Mouse (Mus musculus) spleen, embryonic (tissue): ENCODE results near the gene Ppp1r12b.

ENCODE experiments used
- CTCF ChIA-PET: fragments of 350-600 bp; sonication (Branson Sonifier 250); formaldehyde crosslinking; loops from one replicate; lab custom pipeline; 2022; lab: Charles Lee

The Ppp1r12b gene

DNA sequence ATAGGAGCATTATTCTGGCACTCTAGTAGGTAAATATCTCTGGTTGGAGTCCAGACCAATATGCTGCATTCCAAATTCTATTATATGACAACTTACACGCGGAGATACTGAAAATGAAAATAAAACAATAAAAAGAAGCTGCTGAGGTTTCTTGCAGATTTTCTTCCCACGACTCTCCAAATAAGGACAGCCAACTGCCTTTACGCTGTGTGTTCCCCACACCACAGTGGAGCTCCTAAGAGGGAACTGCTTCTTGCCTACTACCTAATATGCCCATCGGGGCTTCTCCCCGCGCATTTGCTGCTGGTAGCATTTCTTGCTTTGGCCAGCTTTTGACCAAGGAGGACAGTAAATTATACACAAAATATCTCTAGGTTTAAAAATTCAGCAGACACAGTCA, 154.0 kb downstream of the Ppp1r12b start:
- CTCF ChIA-PET, result interaction anchor here (0.5 kb wide), 1 partner anchor 651 kb away, joined by 4 read pairs; no protein-coding TSS in a partner anchor

DNA sequence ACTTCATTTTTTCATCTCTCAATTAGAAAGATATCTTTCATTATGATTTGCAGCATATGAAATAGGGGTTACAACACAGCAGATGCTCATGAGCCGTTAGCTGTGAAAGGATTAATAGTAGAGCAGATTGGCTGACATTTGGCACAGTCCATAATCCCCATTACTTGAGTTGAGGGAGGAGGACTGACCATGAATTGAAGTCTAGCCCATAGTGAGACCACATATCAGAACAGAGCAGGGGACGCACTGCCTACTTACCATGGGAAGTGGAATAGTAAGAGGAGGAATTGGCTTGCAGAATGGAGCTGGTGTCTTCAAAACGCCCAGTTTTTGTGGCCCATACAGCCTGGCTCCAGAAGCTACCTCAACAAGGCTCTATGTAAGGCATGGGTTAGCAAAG, 159.2 kb downstream of the Ppp1r12b start:
- CTCF ChIA-PET, result no interaction called here

DNA sequence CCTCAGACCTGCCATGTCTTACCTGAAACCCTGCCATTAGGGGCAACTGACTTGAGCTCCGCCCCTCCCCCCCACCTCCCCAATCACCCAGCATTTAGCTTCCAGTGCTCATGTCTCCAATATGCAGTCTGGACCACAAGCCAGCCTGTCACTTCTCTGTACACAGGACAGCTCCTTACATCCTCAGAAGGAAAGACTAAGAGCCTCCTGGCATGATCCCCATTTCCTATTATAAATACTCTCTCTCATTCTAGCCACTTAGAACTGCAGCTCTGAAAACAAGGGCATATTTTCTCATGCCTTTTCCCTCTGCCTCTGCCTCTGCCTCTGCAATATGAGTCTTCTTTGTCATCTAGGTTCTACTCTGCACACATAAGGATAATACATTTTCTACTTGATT, 159.7 kb downstream of the Ppp1r12b start:
- CTCF ChIA-PET, result no interaction called here

GRCm38 (mm10) chr1:134791456-134791855, 164.3 kb downstream of the Ppp1r12b start:
- CTCF ChIA-PET, result no interaction called here

- CTCF ChIA-PET, result no interaction called here
These were observed 164.9 kb downstream of the Ppp1r12b start for GRCm38 (mm10) chr1:134790716-134791439.

- CTCF ChIA-PET, result no interaction called here
These were observed 167.6 kb downstream of the Ppp1r12b start for GRCm38 (mm10) chr1:134788096-134788495.

DNA sequence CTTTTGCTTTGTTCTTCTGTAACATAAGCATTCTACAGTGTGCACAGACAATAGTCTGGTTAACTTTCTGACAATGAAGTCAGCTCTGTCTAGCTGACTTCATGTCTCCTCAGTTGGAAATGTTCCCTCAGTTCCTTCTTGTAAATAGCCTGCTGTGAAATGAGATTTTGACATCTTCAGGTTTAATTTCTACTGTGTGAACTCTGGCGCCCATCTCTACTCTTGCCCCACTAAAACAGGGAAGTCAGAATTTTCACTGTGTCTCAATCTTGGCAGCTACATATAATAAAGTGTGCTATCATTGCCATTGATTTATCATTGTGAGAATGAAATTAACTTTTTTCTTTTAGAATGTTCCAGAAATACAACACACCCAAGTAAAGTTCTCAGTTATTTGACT, 170.8 kb downstream of the Ppp1r12b start:
- CTCF ChIA-PET, result no interaction called here

DNA sequence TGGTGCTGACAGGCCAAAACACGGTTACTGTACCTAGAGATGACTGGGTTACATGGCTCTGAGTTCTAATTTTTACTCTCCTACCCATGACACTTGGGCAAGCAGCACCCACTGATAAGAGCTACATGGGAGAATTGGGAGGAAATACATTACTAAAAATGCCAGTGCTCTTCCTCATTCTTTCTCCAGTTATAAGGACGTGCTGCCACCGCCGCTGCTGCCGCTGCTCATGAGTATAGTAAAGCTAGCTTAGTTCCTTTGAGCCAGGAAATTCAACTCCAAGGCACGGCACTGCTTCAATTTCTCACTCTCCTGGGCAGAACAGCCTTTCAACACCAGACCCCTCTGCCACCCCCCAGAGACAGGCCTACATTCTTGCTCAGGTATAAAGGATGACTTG, 171.3 kb downstream of the Ppp1r12b start:
- CTCF ChIA-PET, result no interaction called here

- CTCF ChIA-PET, result no interaction called here
These were observed 171.8 kb downstream of the Ppp1r12b start for GRCm38 (mm10) chr1:134783958-134784357.

GRCm38 (mm10) chr1:134782797-134783196, 172.9 kb downstream of the Ppp1r12b start:
- CTCF ChIA-PET, result no interaction called here

DNA sequence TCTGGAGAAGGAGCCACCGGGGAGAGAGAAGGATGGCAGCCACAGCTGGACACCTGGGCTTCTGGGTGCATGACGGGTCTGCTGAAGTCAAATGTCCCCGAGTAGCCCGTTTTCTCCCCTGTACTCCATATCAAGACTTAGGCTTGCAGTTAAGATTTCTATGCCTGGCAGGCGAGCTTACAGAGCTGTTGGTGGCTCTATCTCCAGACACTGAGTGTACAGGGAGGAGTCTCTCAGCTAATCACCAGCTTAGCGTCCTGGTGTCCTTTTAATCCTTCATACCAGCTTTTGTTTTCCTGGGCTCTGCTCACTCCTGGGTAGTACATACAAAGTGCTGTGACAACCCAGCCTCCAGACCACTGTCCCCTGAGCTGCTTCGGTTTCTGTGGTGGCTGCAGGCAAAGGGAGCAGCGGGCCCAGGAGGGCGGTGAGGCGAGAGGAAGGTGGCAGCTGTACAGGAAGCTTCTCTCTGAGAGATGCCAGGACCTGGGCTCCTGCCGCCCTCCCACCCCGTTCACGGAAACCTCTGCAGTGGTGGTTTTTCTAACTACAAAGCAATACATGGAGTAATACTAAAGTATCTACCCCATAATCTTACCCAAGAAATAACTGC, 177.7 kb downstream of the Ppp1r12b start:
- CTCF ChIA-PET, result interaction anchor here (1.0 kb wide), 1 partner anchor 9 kb away, joined by 3 read pairs; no protein-coding TSS in a partner anchor

DNA sequence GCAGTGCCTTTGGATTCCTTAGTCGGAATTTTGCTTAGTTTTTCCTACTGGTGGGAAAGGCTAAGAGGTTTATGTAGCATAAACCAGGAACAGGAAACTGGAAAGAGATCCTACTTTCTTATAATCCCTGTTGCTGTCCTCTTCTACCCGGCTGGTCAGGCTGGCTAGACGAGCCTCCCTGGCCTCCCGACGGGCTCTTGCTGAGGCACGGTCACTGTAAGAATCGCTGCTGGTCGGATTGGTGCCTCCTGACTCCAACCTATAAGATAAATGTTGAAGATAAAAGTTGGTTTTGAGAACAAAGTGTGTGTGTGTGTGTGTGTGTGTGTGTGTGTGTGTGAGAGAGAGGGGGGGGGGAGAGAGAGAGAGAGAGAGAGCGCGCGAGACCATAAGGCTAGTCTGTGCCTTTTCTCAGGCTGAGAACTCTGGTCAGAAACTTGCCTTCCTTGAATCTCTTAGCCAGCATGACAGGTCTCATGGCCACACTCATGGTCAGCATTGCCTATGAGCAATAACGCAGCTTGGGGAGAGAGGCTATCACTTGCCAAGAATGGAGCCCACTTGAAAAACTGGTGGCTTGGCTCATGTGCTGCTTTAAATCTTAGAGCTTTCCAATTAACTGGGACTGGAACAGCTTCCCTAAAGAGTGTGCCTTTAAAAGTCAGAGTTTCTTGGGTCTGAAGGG, 178.4 kb downstream of the Ppp1r12b start:
- CTCF ChIA-PET, result interaction anchor here (1.0 kb wide), 1 partner anchor 8 kb away, joined by 3 read pairs; no protein-coding TSS in a partner anchor

- CTCF ChIA-PET, result no interaction called here
These were observed 180.1 kb downstream of the Ppp1r12b start for GRCm38 (mm10) chr1:134775631-134776030.

GRCm38 (mm10) chr1:134774728-134775287, 180.9 kb downstream of the Ppp1r12b start:
- CTCF ChIA-PET, result no interaction called here

- CTCF ChIA-PET, result no interaction called here
These were observed 181.5 kb downstream of the Ppp1r12b start for GRCm38 (mm10) chr1:134774247-134774646.

DNA sequence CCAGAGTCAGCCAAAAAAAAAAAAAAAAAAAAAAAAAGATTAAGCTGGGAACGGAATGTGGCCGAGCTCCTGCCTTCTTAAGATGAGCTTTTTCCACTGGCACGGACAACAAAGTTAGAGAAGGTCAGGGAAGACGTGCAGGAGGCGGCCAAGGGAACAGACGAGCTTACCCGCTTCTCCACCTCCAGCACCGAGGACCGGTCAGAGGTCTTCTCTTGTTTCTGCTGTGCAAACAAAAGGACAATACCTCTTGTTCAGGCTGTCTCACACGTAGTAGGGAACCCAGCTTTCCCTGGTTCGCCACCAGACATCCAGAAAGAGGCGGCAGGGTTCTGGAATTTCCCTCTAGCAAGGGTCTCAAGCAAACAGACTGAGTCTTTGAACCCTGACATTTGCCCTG, 182.5 kb downstream of the Ppp1r12b start:
- CTCF ChIA-PET, result interaction anchor here (0.7 kb wide), 1 partner anchor 102 kb away, joined by 8 read pairs; no protein-coding TSS in a partner anchor

DNA sequence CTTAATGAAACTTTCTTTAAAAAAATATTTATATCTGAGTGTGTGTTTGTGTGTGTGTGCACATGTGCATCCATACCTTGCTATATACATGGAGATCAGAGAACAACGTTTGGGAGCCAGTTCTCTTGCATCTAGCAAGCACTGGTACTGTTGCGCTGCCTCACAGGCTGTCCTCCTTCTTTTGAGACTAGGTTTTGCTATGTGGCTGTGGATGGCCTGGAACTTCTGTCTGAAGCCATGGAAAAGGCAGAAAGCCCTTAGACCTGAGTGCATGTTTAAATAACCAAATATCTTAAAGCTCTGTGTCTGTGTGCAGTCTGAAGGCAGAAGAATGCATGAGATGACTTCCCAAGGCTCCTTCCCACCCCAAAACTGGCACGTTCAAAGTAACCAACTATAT, 182.9 kb downstream of the Ppp1r12b start:
- CTCF ChIA-PET, result interaction anchor here (0.7 kb wide), 1 partner anchor 103 kb away, joined by 8 read pairs; no protein-coding TSS in a partner anchor

GRCm38 (mm10) chr1:134771999-134772398, 183.7 kb downstream of the Ppp1r12b start:
- CTCF ChIA-PET, result no interaction called here

DNA sequence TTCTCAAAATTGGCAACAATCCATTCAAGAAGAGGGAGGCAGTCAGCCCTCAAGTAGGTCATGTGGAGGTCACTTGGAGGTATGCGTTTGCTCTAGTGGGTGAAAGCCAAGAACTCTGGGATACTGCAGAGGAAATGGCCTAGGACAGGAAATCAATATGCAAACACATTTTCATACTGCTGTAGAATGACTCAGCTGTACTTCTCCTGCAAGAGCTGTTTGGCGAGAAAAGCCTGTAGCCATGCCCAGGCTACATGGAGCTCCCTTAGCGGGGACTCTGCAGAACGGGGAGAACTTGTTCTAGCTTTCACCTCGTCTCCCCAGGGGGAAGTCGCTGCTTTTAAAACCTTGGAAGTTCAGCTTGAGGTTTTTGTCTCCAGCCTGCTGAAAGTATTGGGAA, 184.4 kb downstream of the Ppp1r12b start:
- CTCF ChIA-PET, result no interaction called here

GRCm38 (mm10) chr1:134770312-134770711, 185.4 kb downstream of the Ppp1r12b start:
- CTCF ChIA-PET, result no interaction called here

DNA sequence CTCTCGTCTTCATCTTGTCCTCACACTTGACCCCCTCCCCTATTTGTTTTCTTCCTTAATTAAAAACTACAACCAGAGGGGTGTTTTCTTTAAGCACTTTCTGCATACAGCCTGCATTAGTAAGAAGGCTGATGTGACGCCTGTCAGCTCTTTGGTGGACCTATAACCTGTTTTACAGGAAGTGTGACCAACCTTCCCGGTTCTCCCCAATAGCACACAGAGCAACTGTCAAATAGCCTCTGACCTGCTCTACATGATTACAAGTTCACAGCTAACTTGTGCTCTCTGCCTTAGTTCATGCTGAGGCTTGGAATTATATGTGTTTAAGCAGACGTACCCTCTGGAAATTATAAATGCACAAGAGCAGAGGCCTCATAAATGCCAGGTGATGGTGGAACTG, 189.3 kb downstream of the Ppp1r12b start:
- CTCF ChIA-PET, result no interaction called here
